Mouse (Mus musculus): ENCODE measurements around the gene Sgpl1. TPM values are rescaled to one million over a fixed set of nuclear protein-coding genes. Genes with fewer than 3 reads are reported as not detected.

Gene Sgpl1
- polyA plus RNA-seq, 1 experiment from 2014 or later = 91.0 TPM

GRCm38 (mm10) chr10:61177751-61178150 is 30.2 kb upstream of the Sgpl1 start:
- H3K27me3 ChIP-seq (ENCODE audit: control insufficient read depth, insufficient read depth, low read length) = no peaks in the 10 kb centered on the region
- H3K36me3 ChIP-seq (ENCODE audit: control insufficient read depth, insufficient read depth, low read length) = no peaks in the 10 kb centered on the region
- H3K4me3 ChIP-seq (ENCODE audit: low read depth, low read length) = no peak overlapping the region
- WGBS = 79% methylated on average over 4 of the region's 4 CpGs
- no peak overlapping the region for H3K9ac ChIP-seq (ENCODE audit: low read length)
- H3K27ac ChIP-seq (replicated peaks; ENCODE audit: low read depth, low read length) = no peak overlapping the region
- no peak for DNase-seq (ENCODE audit: low spot score)
- no peak overlapping the region for H3K4me2 ChIP-seq (ENCODE audit: low read depth, severe bottlenecking)
- no peaks in the 10 kb centered on the region for H3K9me3 ChIP-seq (ENCODE audit: control insufficient read depth, low read length)
- no peak for ATAC-seq (ENCODE audit: insufficient number of reproducible peaks, low FRiP score, low TSS enrichment, low read depth)
- no peaks in the 10 kb centered on the region for H3K4me1 ChIP-seq (ENCODE audit: control insufficient read depth, insufficient read depth, low read length)

GRCm38 (mm10) chr10:61176221-61176790 is 28.8 kb upstream of the Sgpl1 start:
- Histone ChIP-seq H3K4me2 (ENCODE audit: low read depth, severe bottlenecking) (peak overlapping the region; percentile 15; the same call in 1 of the 2 replicates), H3K36me3 (ENCODE audit: control insufficient read depth, insufficient read depth, low read length) (no peaks in the 10 kb centered on the region), H3K27ac (replicated peaks; ENCODE audit: low read depth, low read length) (no peak overlapping the region), H3K4me1 (ENCODE audit: control insufficient read depth, insufficient read depth, low read length) (no peaks in the 10 kb centered on the region), H3K4me3 (ENCODE audit: low read depth, low read length) (no peak overlapping the region), H3K27me3 (ENCODE audit: control insufficient read depth, insufficient read depth, low read length) (no peaks in the 10 kb centered on the region), H3K9ac (ENCODE audit: low read length) (no peak overlapping the region), H3K9me3 (ENCODE audit: control insufficient read depth, low read length) (no peaks in the 10 kb centered on the region)
- WGBS = 46% methylated on average over 7 of the region's 7 CpGs
- DNase-seq (ENCODE audit: low spot score) = no peak
- ATAC-seq (ENCODE audit: insufficient number of reproducible peaks, low FRiP score, low TSS enrichment, low read depth) = no peak

GRCm38 (mm10) chr10:61175442-61176204 is 28.1 kb upstream of the Sgpl1 start:
- DNase-seq (ENCODE audit: low spot score) (peak; percentile 69), ATAC-seq (ENCODE audit: insufficient number of reproducible peaks, low FRiP score, low TSS enrichment, low read depth) (no peak)
- Histone ChIP-seq H3K9ac (ENCODE audit: low read length) (no peak overlapping the region), H3K9me3 (ENCODE audit: control insufficient read depth, low read length) (no peaks in the 10 kb centered on the region), H3K4me2 (ENCODE audit: low read depth, severe bottlenecking) (peak overlapping the region; percentile 15; the same call in 1 of the 2 replicates), H3K27me3 (ENCODE audit: control insufficient read depth, insufficient read depth, low read length) (no peaks in the 10 kb centered on the region), H3K36me3 (ENCODE audit: control insufficient read depth, insufficient read depth, low read length) (no peaks in the 10 kb centered on the region), H3K4me1 (ENCODE audit: control insufficient read depth, insufficient read depth, low read length) (no peaks in the 10 kb centered on the region), H3K27ac (replicated peaks; ENCODE audit: low read depth, low read length) (no peak overlapping the region), H3K4me3 (ENCODE audit: low read depth, low read length) (no peak overlapping the region)
- 10% methylated on average over 24 of the region's 24 CpGs for WGBS

- no peaks in the 10 kb centered on the region for H3K27me3 ChIP-seq (ENCODE audit: control insufficient read depth, insufficient read depth, low read length)
Observed at GRCm38 (mm10) chr10:61174711-61175441, 27.4 kb upstream of the Sgpl1 start.

GRCm38 (mm10) chr10:61172496-61172895 is 25.0 kb upstream of the Sgpl1 start:
- H3K4me3 ChIP-seq (ENCODE audit: low read depth, low read length) = no peak overlapping the region
- no peak for ATAC-seq (ENCODE audit: insufficient number of reproducible peaks, low FRiP score, low TSS enrichment, low read depth)
- no peak for DNase-seq (ENCODE audit: low spot score)
- H3K27me3 ChIP-seq (ENCODE audit: control insufficient read depth, insufficient read depth, low read length) = no peaks in the 10 kb centered on the region
- no peaks in the 10 kb centered on the region for H3K36me3 ChIP-seq (ENCODE audit: control insufficient read depth, insufficient read depth, low read length)
- no peak overlapping the region for H3K9ac ChIP-seq (ENCODE audit: low read length)
- WGBS = 78% methylated on average over 4 of the region's 4 CpGs
- no peaks in the 10 kb centered on the region for H3K9me3 ChIP-seq (ENCODE audit: control insufficient read depth, low read length)
- H3K27ac ChIP-seq (replicated peaks; ENCODE audit: low read depth, low read length) = no peak overlapping the region
- no peaks in the 10 kb centered on the region for H3K4me1 ChIP-seq (ENCODE audit: control insufficient read depth, insufficient read depth, low read length)
- H3K4me2 ChIP-seq (ENCODE audit: low read depth, severe bottlenecking) = no peak overlapping the region

More at GRCm38 (mm10) chr10:61174711-61175441, 27.4 kb upstream of the Sgpl1 start:
- Histone ChIP-seq H3K36me3 (ENCODE audit: control insufficient read depth, insufficient read depth, low read length) (no peaks in the 10 kb centered on the region), H3K27ac (replicated peaks; ENCODE audit: low read depth, low read length) (no peak overlapping the region), H3K4me2 (ENCODE audit: low read depth, severe bottlenecking) (no peak overlapping the region), H3K4me3 (ENCODE audit: low read depth, low read length) (no peak overlapping the region), H3K9ac (ENCODE audit: low read length) (no peak overlapping the region), H3K9me3 (ENCODE audit: control insufficient read depth, low read length) (no peaks in the 10 kb centered on the region), H3K4me1 (ENCODE audit: control insufficient read depth, insufficient read depth, low read length) (no peaks in the 10 kb centered on the region)
- 40% methylated on average over 13 of the region's 13 CpGs for WGBS
- DNase-seq (ENCODE audit: low spot score) = no peak
- ATAC-seq (ENCODE audit: insufficient number of reproducible peaks, low FRiP score, low TSS enrichment, low read depth) = no peak

GRCm38 (mm10) chr10:61171654-61172053 is 24.2 kb upstream of the Sgpl1 start, which contains the start of gene Tbata:
Gene Tbata, plus strand, starts transcription at chr10:61171954.
- no peak within 1 kb of the TSS for H3K27ac ChIP-seq (replicated peaks; ENCODE audit: low read depth, low read length)
- no peak for ATAC-seq (ENCODE audit: insufficient number of reproducible peaks, low FRiP score, low TSS enrichment, low read depth)

GRCm38 (mm10) chr10:61168393-61168792 is 20.9 kb upstream of the Sgpl1 start:
- H3K9ac ChIP-seq (ENCODE audit: low read length) = no peak overlapping the region
- no peak for DNase-seq (ENCODE audit: low spot score)
- H3K9me3 ChIP-seq (ENCODE audit: control insufficient read depth, low read length) = no peaks in the 10 kb centered on the region
- no peaks in the 10 kb centered on the region for H3K36me3 ChIP-seq (ENCODE audit: control insufficient read depth, insufficient read depth, low read length)
- WGBS = 78% methylated on average over 2 of the region's 2 CpGs
- no peaks in the 10 kb centered on the region for H3K27me3 ChIP-seq (ENCODE audit: control insufficient read depth, insufficient read depth, low read length)
- ATAC-seq (ENCODE audit: insufficient number of reproducible peaks, low FRiP score, low TSS enrichment, low read depth) = no peak
- H3K4me1 ChIP-seq (ENCODE audit: control insufficient read depth, insufficient read depth, low read length) = no peaks in the 10 kb centered on the region
- no peak overlapping the region for H3K4me3 ChIP-seq (ENCODE audit: low read depth, low read length)
- H3K4me2 ChIP-seq (ENCODE audit: low read depth, severe bottlenecking) = no peak overlapping the region
- H3K27ac ChIP-seq (replicated peaks; ENCODE audit: low read depth, low read length) = no peak overlapping the region

More at GRCm38 (mm10) chr10:61171654-61172053, 24.2 kb upstream of the Sgpl1 start, which contains the start of gene Tbata:
- Histone ChIP-seq H3K36me3 (ENCODE audit: control insufficient read depth, insufficient read depth, low read length) (no peaks in the 10 kb centered on the region), H3K9me3 (ENCODE audit: control insufficient read depth, low read length) (no peaks in the 10 kb centered on the region), H3K4me3 (ENCODE audit: low read depth, low read length) (no peak within 1 kb of the TSS), H3K27me3 (ENCODE audit: control insufficient read depth, insufficient read depth, low read length) (no peaks in the 10 kb centered on the region), H3K9ac (ENCODE audit: low read length) (no peak within 1 kb of the TSS), H3K4me1 (ENCODE audit: control insufficient read depth, insufficient read depth, low read length) (no peaks in the 10 kb centered on the region), H3K4me2 (ENCODE audit: low read depth, severe bottlenecking) (no peak within 1 kb of the TSS)
- WGBS = 62% methylated on average over 3 of the region's 3 CpGs
- DNase-seq (ENCODE audit: low spot score) = no peak

- ATAC-seq (ENCODE audit: insufficient number of reproducible peaks, low FRiP score, low TSS enrichment, low read depth) = no peak
- H3K9ac ChIP-seq (ENCODE audit: low read length) = no peak overlapping the region
Observed at GRCm38 (mm10) chr10:61167333-61168096, 20.0 kb upstream of the Sgpl1 start.

More at GRCm38 (mm10) chr10:61167333-61168096, 20.0 kb upstream of the Sgpl1 start:
- Histone ChIP-seq H3K9me3 (ENCODE audit: control insufficient read depth, low read length) (no peaks in the 10 kb centered on the region), H3K4me2 (ENCODE audit: low read depth, severe bottlenecking) (no peak overlapping the region), H3K4me1 (ENCODE audit: control insufficient read depth, insufficient read depth, low read length) (no peaks in the 10 kb centered on the region), H3K4me3 (ENCODE audit: low read depth, low read length) (no peak overlapping the region), H3K27ac (replicated peaks; ENCODE audit: low read depth, low read length) (no peak overlapping the region), H3K27me3 (ENCODE audit: control insufficient read depth, insufficient read depth, low read length) (no peaks in the 10 kb centered on the region), H3K36me3 (ENCODE audit: control insufficient read depth, insufficient read depth, low read length) (no peaks in the 10 kb centered on the region)
- DNase-seq (ENCODE audit: low spot score) = no peak
- WGBS = 55% methylated on average over 9 of the region's 9 CpGs

Data from limb, embryonic 11.5 days (tissue).